Mouse (Mus musculus) lung, postnatal 0 days (tissue): ENCODE data around the gene Ccdc124.

Experiments used
- CTCF ChIP-seq: IDR thresholded peaks from 2 replicates; pipeline ENCODE4 v1.5.1; 2016; ENCODE audit warnings: antibody characterized with exemption, mild to moderate bottlenecking
- EP300 ChIP-seq: IDR thresholded peaks from 2 replicates; pipeline ENCODE4 v1.6.1; 2016; ENCODE audit warnings: antibody characterized with exemption, mild to moderate bottlenecking, control low read depth

GRCm38 (mm10) chr8:70856028-70856427, 17.7 kb downstream of the Ccdc124 start:
- TF ChIP-seq CTCF (no peak), EP300 (no peak)
